Mouse (Mus musculus) layer of hippocampus, adult 9-11 months (tissue): ENCODE results near the gene Slc22a18.

Experiments used
- DNase-seq: peaks from one replicate; pipeline ENCODE4 v3.0.0; 2022

Slc22a18 gene

DNA sequence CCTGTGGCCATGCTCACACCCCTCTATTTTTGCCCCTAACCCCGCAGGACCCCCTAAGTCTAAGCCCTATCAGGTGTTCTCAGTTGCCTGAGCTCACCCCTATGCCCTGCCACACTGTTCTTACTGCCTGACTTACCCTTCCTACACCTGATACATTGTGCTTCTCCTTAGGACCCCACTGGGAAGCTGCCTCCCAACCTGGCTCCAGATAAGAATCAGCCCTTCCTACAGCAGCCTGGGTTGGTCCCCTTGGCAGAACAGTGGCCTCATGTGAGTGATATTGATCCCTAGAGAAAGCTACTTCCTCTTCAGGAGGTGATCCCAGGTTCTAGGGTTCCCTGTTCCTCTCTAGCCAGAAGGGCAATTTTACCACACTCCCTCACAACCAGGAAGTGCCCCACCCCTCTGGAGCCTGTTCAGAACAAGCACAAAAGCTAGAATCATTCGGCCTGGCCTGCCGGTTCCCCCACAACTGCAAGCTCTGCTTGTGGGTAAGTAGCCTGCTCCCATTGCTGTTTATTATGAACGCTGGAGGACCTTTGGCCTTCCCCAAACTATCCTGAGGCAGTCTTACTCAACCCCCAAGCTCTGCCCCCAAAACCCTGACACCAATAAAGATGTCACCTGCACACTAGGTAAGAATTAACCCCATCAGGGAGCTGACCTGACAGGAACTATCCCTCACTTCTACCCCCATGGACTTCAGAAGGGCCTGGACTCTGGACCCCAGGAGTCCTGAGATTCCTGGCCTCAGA lies at the start of gene Slc22a18:
TSS of gene Slc22a18 (plus strand) at position 390 of the 755 bp plus-strand sequence.
- DNase-seq = no peak

- DNase-seq = no peak
These were observed 45.3 kb upstream of the Slc22a18 start for GRCm38 (mm10) chr7:143428142-143428813.

GRCm38 (mm10) chr7:143428814-143429499 lies 44.6 kb upstream of the Slc22a18 start:
- no peak for DNase-seq

DNA sequence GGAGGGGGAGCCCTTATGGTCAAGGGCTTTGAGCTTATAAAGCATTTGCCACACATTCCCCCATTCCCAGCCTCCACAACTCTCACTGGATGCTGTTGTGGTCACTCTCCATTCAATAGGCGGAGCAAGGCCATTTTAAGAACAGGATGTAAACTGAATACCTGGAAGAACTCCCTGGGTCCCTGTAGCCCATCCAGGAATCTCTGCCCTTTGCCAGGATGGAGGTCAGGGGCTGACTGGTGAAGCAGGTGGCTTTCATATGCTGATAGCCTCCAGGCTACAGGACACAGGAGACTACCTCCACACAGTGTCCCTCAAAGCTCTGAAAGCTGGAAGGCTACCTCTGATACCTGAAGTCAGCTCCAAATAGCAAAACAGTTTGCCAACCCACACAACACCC lies 40.9 kb upstream of the Slc22a18 start:
- DNase-seq = no peak

DNA sequence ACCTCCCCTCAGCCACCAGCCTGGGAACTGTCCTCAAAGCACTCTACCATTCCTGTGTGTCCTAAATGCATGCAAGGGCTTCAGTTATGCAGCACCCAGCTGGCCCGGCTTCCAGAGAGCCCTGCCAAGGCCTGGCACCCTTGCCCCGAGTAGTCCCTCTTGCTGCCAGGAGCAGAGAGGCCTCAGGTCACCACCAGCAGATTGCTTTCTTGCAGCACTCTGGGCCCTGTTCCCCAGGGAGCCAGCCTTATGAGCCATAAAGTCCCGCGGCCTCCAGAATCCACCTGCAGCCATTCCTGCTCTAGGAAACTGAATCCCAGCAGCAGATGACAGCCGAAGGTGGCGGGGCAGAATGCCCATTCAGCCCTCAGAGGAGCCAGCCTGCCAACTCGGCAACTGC lies 40.2 kb upstream of the Slc22a18 start:
- no peak for DNase-seq

GRCm38 (mm10) chr7:143437231-143437893 lies 36.2 kb upstream of the Slc22a18 start:
- DNase-seq = no peak

DNA sequence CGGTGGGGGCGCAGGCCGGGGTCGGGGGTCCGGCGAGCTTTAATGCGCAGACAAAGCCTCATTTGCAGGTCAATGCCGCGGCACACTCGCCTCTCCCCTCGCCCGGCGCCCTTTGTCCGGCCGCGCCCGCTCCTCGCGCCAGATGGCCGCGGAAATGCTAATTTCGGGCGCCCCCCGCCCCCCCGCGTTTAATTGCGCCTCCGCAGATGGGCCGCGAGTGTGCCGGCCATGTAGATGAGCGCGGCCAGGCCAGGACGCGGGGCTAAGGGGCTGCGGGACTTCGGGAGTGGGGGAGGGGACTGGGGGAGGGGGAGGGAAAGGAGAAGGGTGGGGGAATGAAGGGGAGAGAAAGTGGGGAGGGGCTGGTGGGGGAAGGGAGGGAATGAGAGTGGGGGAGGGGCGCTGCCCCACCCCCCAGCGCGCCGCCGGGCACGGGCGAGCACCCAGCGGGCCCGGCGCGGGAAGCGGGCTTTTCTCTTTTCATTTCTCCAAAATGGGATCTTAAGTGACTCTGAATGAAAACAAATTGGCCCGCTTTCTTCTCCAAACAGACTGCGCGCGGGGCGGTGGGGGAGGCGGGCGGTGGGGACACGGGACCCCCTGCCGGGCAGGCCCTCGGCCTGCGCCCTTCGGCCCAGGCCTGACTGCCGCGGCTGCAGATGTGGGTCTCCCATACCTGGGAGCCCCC lies 35.5 kb upstream of the Slc22a18 start:
- no peak for DNase-seq

- DNase-seq = no peak
These were observed 34.6 kb upstream of the Slc22a18 start for GRCm38 (mm10) chr7:143438965-143439364.

DNA sequence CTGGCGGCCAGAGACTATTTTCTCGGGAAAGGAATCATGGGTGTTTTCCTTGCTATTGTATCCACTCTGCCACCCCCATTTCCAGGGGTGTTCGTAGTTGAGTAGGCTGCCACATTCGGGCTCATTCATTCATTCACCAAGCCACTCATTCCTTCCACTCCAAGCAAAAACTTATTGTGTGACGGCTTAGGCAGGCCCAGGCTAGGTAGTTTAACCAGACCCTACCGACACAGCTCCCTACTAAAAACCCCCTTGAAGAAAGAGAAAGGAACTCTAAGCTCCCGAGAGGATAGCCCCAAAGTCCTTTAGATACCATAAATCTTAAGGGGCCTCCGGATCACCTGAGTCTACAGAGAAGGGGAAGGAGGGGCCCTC lies 29.0 kb upstream of the Slc22a18 start:
- DNase-seq = no peak

GRCm38 (mm10) chr7:143444955-143445648 lies 28.4 kb upstream of the Slc22a18 start:
- DNase-seq = no peak

- no peak for DNase-seq
These were observed 27.7 kb upstream of the Slc22a18 start for GRCm38 (mm10) chr7:143445651-143446460.

GRCm38 (mm10) chr7:143447130-143447529 lies 26.4 kb upstream of the Slc22a18 start:
- no peak for DNase-seq

DNA sequence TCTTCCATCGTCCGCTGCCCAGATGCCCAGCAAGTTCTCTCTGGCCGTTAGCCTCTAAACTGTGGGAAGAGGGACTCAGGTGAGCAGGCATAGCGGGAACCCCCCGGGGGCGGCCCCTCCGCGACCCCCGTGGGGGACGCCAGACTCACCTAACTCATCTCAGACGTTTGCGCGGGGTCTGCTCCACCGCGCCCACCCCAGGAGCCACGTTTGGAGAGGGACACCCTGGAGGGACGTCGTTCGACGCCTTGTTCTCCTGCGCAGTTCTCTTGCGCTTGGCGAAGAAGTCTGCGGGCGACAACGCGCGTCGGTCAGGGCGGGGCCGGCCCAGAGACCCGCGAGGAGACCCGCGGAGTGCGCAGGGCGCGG lies 14.6 kb upstream of the Slc22a18 start:
- no peak for DNase-seq

DNA sequence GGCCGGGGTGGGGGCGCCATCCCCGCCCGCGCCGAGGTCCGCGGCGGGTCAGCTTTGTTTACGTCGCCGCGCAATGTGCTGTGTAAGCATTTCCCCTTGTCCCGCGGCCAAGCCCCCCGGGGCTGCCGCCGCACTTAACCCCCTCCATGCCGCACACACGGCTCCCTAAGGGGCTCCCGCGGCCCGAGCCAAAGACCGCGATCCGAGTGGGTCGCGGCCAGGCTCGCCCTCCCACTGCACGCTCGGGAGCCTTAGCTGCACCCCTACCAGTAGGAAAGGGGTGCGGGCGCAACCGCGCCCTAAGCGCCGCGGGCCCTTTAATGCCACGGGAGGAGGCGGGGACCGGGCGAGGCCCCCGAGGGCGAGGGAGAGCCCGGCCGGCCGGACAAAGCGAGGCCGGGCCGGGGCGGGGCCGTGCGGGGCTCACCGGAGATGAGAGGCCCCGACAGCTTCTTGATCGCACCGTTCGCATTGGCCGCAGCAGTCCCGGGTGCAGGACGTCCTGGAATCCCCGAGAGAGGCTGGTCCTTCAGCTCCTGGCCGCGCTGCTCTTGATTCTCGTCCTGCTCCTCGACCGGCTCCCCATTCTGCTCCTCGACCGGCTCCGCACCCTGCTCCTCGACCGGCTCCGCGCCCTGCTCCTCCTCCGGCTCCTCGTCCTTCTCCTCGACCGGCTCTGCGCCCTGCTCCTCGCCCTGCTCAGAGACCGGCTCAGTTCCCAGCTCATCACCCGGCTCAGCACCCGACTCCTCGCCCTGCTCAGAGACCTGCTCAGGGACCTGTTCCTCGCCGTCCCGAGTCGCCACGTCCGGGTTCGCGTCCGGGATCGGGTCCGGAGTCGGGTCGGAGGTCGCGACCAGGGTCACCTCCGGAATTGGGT lies 14.0 kb upstream of the Slc22a18 start:
- DNase-seq = no peak

- no peak for DNase-seq
These were observed 13.2 kb upstream of the Slc22a18 start for GRCm38 (mm10) chr7:143460217-143460834.

DNA sequence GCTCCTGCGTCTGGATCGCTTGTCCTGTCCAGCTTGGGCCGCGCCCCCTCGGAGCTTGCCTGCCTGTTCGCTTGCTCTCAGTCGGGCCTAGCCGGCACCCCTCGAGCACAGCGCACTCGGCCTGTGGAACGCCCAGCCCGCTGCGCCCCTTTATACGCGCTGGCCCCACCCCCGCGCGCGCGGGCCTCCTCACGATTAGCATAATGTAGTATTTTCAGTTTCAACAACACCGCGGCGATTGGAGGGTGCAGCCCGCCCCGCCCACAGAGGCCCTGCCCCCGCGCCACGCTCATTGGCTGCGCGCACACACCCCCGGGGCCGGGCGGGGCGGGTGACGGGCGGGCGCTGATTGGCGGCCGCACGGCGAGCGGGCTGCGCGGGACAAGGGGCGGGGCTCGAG lies 12.7 kb upstream of the Slc22a18 start, which contains the start of gene Cdkn1c:
TSS of gene Cdkn1c (minus strand) at position 177 of the 400 bp plus-strand sequence.
- peak; percentile 89 for DNase-seq

DNA sequence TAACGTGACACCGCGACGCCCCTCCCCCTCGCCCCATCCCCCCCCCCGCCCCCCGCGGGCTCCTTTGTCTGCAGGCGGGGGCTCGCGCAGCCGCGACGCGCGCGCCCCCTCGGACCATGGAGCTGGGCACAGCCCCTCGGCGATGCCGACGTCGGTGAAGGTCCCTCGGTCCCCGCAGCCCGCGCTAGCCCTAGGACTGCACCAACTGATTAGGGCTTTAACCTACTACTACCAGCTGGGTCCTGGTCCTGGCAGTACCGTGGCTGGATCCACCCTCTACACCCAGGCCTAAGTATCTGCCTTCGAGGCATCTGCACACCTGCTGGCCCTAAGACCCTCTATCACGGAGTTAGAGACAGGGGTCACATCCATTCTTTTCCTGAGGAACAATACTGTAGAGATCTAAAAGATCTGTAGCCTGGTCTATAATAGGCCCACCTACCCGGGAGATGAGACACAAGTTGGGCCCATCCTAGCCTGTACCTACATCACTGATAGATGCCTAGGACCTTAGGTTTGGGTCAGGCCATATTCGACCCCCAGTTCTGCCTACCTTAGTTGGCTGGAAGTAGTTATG lies 12.2 kb upstream of the Slc22a18 start:
- no peak for DNase-seq

DNA sequence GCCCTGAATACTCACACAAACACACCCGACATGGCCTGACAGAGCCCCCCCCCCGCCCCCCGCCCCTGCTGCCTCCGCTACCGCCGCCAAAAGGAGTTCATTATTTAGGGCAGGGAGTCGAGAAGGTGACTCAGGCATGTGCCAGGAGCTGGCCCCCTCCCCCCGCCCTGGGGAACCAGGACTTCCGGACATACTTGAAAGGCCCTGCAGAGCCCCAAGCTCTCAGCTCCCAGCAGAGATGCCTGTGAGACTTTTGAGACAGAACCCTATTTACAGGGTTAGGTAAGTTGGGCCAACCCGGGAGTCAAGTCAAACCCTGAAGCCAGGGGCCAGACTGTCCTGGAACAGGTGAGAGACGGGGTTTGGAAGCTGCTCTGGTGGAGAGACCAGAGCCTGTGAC lies 11.6 kb upstream of the Slc22a18 start:
- no peak for DNase-seq

DNA sequence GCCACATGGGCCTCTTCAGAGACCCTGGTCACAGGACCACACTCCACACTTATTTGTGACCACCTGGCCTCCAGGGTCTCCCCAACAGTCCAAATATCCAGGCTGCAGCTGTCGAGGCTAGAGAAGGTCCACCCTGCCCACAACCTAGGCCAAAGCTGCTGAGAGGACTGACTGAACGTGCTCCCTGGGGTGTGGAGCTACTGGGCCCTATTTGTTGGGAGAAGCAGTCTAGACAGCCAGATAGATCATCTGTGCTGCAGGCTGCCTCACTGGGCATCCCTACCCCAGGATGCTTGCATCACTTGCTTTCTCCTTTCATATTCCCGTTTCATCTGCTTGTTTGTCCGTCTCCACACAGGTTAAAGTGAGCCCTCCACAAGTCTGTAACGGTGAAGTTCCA lies 11.0 kb upstream of the Slc22a18 start:
- DNase-seq = no peak
